Comparison of ENCODE assay signal across 25 mouse cellular contexts in the genomic region with DNA sequence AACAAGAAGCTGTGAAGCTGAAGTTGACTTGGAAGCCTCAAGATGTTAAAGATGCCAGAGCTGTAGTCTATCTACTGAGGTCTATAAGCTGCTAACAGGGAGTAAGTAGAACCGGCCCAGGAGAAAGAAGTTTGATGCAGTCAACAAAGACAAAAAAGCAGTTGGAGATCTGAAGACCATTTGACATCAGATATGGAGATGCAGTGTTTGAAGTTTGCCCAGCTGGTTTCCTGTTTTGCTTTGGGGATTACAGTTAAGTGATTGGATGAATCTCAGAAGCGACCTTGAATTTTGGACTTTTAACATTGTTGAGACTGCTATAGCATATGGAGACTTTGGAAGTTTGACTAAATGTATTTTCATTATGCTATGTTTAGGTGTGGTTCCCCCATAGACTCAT. TPM values are rescaled to one million over a fixed set of nuclear protein-coding genes. Genes with fewer than 3 reads are reported as not detected.
DNase-seq lines count a peak whose midpoint lies in the region; TF ChIP-seq lines count a peak whose summit lies in the region.
"Had no signal": no experiment of that assay in that cellular context is flagged by ENCODE, and none has a peak within 500 bp of the region (broad histone marks: within the 10 kb centered on the region; RNA-seq: fewer than 3 reads in every experiment).

No protein-coding gene starts in this region.

- H3K36me3 ChIP-seq in thymus, adult 2 months (ENCODE audit: control insufficient read depth, insufficient read depth, low read length) = no peaks in the 10 kb centered on the region
- H3K36me3 ChIP-seq: embryonic facial prominence, embryonic 12.5 days; embryonic facial prominence, embryonic 15.5 days; heart, embryonic 10.5 days; heart, embryonic 13.5 days had no signal

- no peak overlapping the region for H3K27ac ChIP-seq in thymus, adult 2 months (ENCODE audit: control insufficient read depth, insufficient read depth, low read length)
- H3K27ac ChIP-seq: embryonic facial prominence, embryonic 12.5 days; embryonic facial prominence, embryonic 15.5 days; gastrocnemius, adult 2 months; heart, embryonic 10.5 days; heart, embryonic 13.5 days; hindbrain, embryonic 14.5 days; hindbrain, postnatal 0 days had no signal

- no peak for TF ChIP-seq CTCF in thymus, adult 2 months (IDR thresholded peaks at IDR 0.05; ENCODE audit: borderline replicate concordance, control insufficient read depth, extremely low read depth, insufficient read depth, low read length, poor library complexity)

- TF ChIP-seq POLR2A in thymus, adult 2 months (IDR thresholded peaks at IDR 0.05; ENCODE audit: control insufficient read depth, extremely low read depth, insufficient read depth, low read length, poor library complexity) = no peak

- H3K4me3 ChIP-seq in thymus, adult 2 months (ENCODE audit: control insufficient read depth, insufficient read depth, low read length) = no peak overlapping the region
- H3K4me3 ChIP-seq: embryonic facial prominence, embryonic 12.5 days; embryonic facial prominence, embryonic 15.5 days; gastrocnemius, adult 2 months; heart, embryonic 10.5 days; heart, embryonic 13.5 days had no signal

- WGBS in thymus, adult 2 months = 14% methylated on average over 2 of the region's 2 CpGs

- H3K27me3 ChIP-seq in thymus, adult 2 months (ENCODE audit: control insufficient read depth, insufficient read depth, low read length) = no peaks in the 10 kb centered on the region
- H3K27me3 ChIP-seq: embryonic facial prominence, embryonic 12.5 days; embryonic facial prominence, embryonic 15.5 days; heart, embryonic 13.5 days had no signal

- peaks cover 10% of the 10 kb centered on the region for H3K4me1 ChIP-seq in thymus, adult 2 months (replicated peaks; ENCODE audit: control insufficient read depth, insufficient read depth, low read length)
- H3K4me1 ChIP-seq: embryonic facial prominence, embryonic 12.5 days; embryonic facial prominence, embryonic 15.5 days; heart, embryonic 10.5 days; heart, embryonic 13.5 days had no signal

- DNase-seq in thymus, adult 2 months = peak; percentile 14
- DNase-seq in thymus, postnatal 4 days = no peak
- DNase-seq in CD4-positive helper T cell, adult 2 months (ENCODE audit: low read depth, low spot score) = peak; percentile 54
- peak; percentile 3 for DNase-seq in induced T-regulatory cell, adult 2 months (ENCODE audit: low read depth)
- peak; percentile 19 for DNase-seq in thymus, postnatal 25 days
- no peak for DNase-seq in layer of hippocampus, adult 18-20 months (ENCODE audit: low spot score in 2 of 2)
- DNase-seq in urinary bladder, postnatal 25 days (ENCODE audit: low spot score) = no peak
- DNase-seq: adrenal gland, postnatal 10 days; adrenal gland, postnatal 36 days; B cell, adult 2 months; cerebellum, adult 18-20 months; cerebellum, adult 9-10 months; cerebellum, postnatal 25 days; forebrain, postnatal 0 days; gastrocnemius, adult 2 months; gastrocnemius, postnatal 14 days; heart, adult 18-20 months; heart, postnatal 14 days; heart, postnatal 4 days had no signal

RNA-seq across cellular contexts. Expression of a gene that starts 48.9 kb away (rescaled TPM):
- 2.7 and 3.3 TPM in 2 replicates for polyA plus RNA-seq in thymus, adult 2 months (2012; rRNA removed)
- 10 to 100 TPM; 79.0 to 87.4 TPM for total RNA-seq in layer of hippocampus, adult 18-20 months (2021)

Comparison
In these comparisons a context has a peak if more than half of its experiments do, and no peak if none do; other contexts are left out.
1. DNase-seq: peak in thymus, adult 2 months (single experiment), CD4-positive helper T cell, adult 2 months (single experiment), induced T-regulatory cell, adult 2 months (single experiment) and thymus, postnatal 25 days (single experiment); none in thymus, postnatal 4 days (single experiment), layer of hippocampus, adult 18-20 months (0 of 2) and urinary bladder, postnatal 25 days (single experiment).